19 mouse cellular contexts compared by ENCODE assay signal in the genomic region with DNA sequence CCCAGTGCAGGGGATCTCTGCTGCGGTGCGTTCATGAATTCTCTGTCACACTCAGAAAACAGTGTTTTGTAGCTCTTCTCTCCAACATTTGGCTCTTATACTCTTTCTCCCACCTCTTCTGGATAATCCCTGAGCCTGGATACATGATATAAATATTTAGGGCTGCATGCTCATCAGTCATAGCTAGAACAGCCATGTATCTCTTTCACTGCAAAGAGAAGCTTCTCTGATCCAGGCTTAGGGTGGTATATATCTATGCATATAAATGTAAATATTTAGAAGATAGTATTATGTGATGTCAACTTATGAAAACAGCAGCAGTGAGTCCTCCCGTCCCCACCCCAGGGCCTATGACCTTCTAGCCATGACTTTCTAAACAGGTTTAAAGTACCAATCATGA.
"Had no signal": no experiment of that assay in that cellular context is flagged by ENCODE, and none has a peak within 500 bp of the region (broad histone marks: within the 10 kb centered on the region; RNA-seq: fewer than 3 reads in every experiment).

No protein-coding gene starts in this region.

- H3K9ac ChIP-seq: liver, embryonic 14.5 days; midbrain, embryonic 12.5 days; neural tube, embryonic 13.5 days; neural tube, embryonic 15.5 days had no signal

- H3K27me3 ChIP-seq: midbrain, embryonic 12.5 days; neural tube, embryonic 13.5 days; neural tube, embryonic 15.5 days had no signal

- H3K27ac ChIP-seq: liver, embryonic 14.5 days; midbrain, embryonic 10.5 days; midbrain, embryonic 12.5 days; neural tube, embryonic 13.5 days; neural tube, embryonic 15.5 days had no signal

- H3K36me3 ChIP-seq: midbrain, embryonic 10.5 days; midbrain, embryonic 12.5 days; neural tube, embryonic 13.5 days; neural tube, embryonic 15.5 days had no signal

- H3K4me3 ChIP-seq: midbrain, embryonic 10.5 days; midbrain, embryonic 12.5 days; myocyte; neural tube, embryonic 13.5 days; neural tube, embryonic 15.5 days had no signal

- DNase-seq: lung, adult 2 months; lung, postnatal 14 days; lung, postnatal 4 days; midbrain, embryonic 14.5 days; retina, postnatal 1 day; right cerebral cortex, adult 18-20 months; right cerebral cortex, postnatal 25 days; right cerebral cortex, postnatal 4 days; spleen, adult 18-20 months; thymus, adult 18-20 months; thymus, postnatal 14 days; thymus, postnatal 36 days had no signal

- ATAC-seq: midbrain, embryonic 16.5 days had no signal

- H3K4me1 ChIP-seq: midbrain, embryonic 12.5 days; neural tube, embryonic 13.5 days; neural tube, embryonic 15.5 days had no signal

- H3K9me3 ChIP-seq: midbrain, embryonic 10.5 days; midbrain, embryonic 12.5 days; neural tube, embryonic 13.5 days; neural tube, embryonic 15.5 days had no signal

- H3K4me2 ChIP-seq: midbrain, embryonic 12.5 days; neural tube, embryonic 13.5 days; neural tube, embryonic 15.5 days had no signal
